Mouse (Mus musculus) CH12.LX (cell line): ENCODE results near the gene Hba-a1. TPM values are rescaled to one million over a fixed set of nuclear protein-coding genes. Genes with fewer than 3 reads are reported as not detected.

Source experiments
- DNase-seq: peaks from one replicate; pipeline ENCODE4 v3.0.0-alpha.2; 2013; ENCODE audit errors: extremely low read depth
- H3K27ac ChIP-seq: 2 replicates; pipeline ENCODE4 v1.5.1; 2012; ENCODE audit warnings: low read depth, mild to moderate bottlenecking, control low read depth, moderate library complexity; ENCODE audit not compliant: insufficient read depth
- H3K27me3 ChIP-seq: replicated peaks from 2 replicates; pipeline ENCODE3; 2012; ENCODE audit warnings: inconsistent platforms
- H3K36me3 ChIP-seq, 2 experiments: replicated peaks in 1 of 2; 2 replicates each; pipeline versions ENCODE3 to v1.6.1; 2012; ENCODE audit warnings: inconsistent platforms in 1 of 2, low read length in 1 of 2, mild to moderate bottlenecking in 1 of 2, mixed read lengths in 1 of 2, moderate library complexity in 1 of 2; ENCODE audit not compliant: control insufficient read depth in 1 of 2, insufficient read depth in 1 of 2
- H3K4me1 ChIP-seq, 2 experiments: 2 replicates each; pipeline ENCODE4 v1.6.1; 2012; ENCODE audit warnings: inconsistent platforms in 1 of 2, moderate library complexity in 1 of 2; ENCODE audit not compliant: insufficient read depth in 2 of 2, control insufficient read depth in 1 of 2
- H3K4me2 ChIP-seq: 2 replicates; pipeline ENCODE4 v1.6.1; 2012; ENCODE audit warnings: low read depth, mild to moderate bottlenecking, control low read depth; ENCODE audit not compliant: poor library complexity, insufficient read depth, severe bottlenecking
- H3K4me3 ChIP-seq, 3 experiments: fragments of 150-350 bp in 1 of 3; sonication (generic) in 1 of 3; replicated peaks in 1 of 3; 2 replicates each; pipeline versions ENCODE3 to v1.5.1; 2011 to 2012; ENCODE audit warnings: low read depth in 2 of 3, low read length in 2 of 3, mild to moderate bottlenecking in 2 of 3, moderate library complexity in 2 of 3, control low read depth in 1 of 3, improper control_type of control experiment in 1 of 3, inconsistent platforms in 1 of 3, mixed read lengths in 1 of 3; ENCODE audit not compliant: poor library complexity in 1 of 3
- H3K79me2 ChIP-seq: replicated peaks from 2 replicates; pipeline ENCODE4 v1.6.1; 2012; ENCODE audit warnings: mild to moderate bottlenecking, moderate library complexity; ENCODE audit not compliant: control insufficient read depth, poor library complexity, insufficient read depth, severe bottlenecking; ENCODE audit errors: extremely low read depth
- H3K9ac ChIP-seq: 2 replicates; pipeline ENCODE4 v1.6.1; 2012; ENCODE audit warnings: low read depth, mild to moderate bottlenecking, control low read depth, moderate library complexity; ENCODE audit not compliant: insufficient read depth
- H3K9me3 ChIP-seq: replicated peaks from 2 replicates; pipeline ENCODE3; 2012; ENCODE audit warnings: low read length, inconsistent platforms, mixed read lengths
- BHLHE40 ChIP-seq: IDR thresholded peaks from 2 replicates; pipeline ENCODE4 v1.6.1; 2011; ENCODE audit warnings: mild to moderate bottlenecking, low read depth, low read length, improper control_type of control experiment
- CHD2 ChIP-seq: IDR thresholded peaks from 2 replicates; pipeline ENCODE4 v1.6.1; 2011; ENCODE audit warnings: low read length, improper control_type of control experiment
- CTCF ChIP-seq, 2 experiments: IDR thresholded peaks in 1 of 2; conservative IDR thresholded peaks in 1 of 2; 2 replicates each; pipeline ENCODE4 v1.5.1; 2011 to 2012; ENCODE audit warnings: low read depth in 2 of 2, low read length in 2 of 2, improper control_type of control experiment in 1 of 2, inconsistent platforms in 1 of 2, mild to moderate bottlenecking in 1 of 2, moderate library complexity in 1 of 2
- E2F4 ChIP-seq: IDR thresholded peaks from 2 replicates; pipeline ENCODE4 v1.6.1; 2011; ENCODE audit warnings: low read depth, low read length, improper control_type of control experiment; ENCODE audit not compliant: insufficient replicate concordance
- EP300 ChIP-seq: IDR thresholded peaks from 2 replicates; pipeline ENCODE4 v1.6.1; 2011; ENCODE audit warnings: low read length, improper control_type of control experiment
- GABPA ChIP-seq: IDR thresholded peaks from 2 replicates; pipeline ENCODE4 v1.6.1; 2012; ENCODE audit warnings: low read depth, low read length, improper control_type of control experiment, inconsistent platforms; ENCODE audit not compliant: insufficient replicate concordance
- HCFC1 ChIP-seq: IDR thresholded peaks from 2 replicates; pipeline ENCODE4 v1.6.1; 2012; ENCODE audit warnings: low read depth, mild to moderate bottlenecking, inconsistent platforms, low read length, improper control_type of control experiment
- IRF4 ChIP-seq: IDR thresholded peaks from 2 replicates; pipeline ENCODE4 v1.6.1; 2014; ENCODE audit warnings: low read depth, mild to moderate bottlenecking, inconsistent platforms, low read length, improper control_type of control experiment
- MAX ChIP-seq: IDR thresholded peaks from 2 replicates; pipeline ENCODE4 v1.6.1; 2011; ENCODE audit warnings: low read length, improper control_type of control experiment
- MAZ ChIP-seq: IDR thresholded peaks from 2 replicates; pipeline ENCODE4 v1.6.1; 2012; ENCODE audit warnings: low read depth, mild to moderate bottlenecking, inconsistent platforms, low read length, improper control_type of control experiment, moderate library complexity
- MEF2A ChIP-seq: IDR thresholded peaks from 2 replicates; pipeline ENCODE4 v1.6.1; 2014; ENCODE audit warnings: low read depth, mild to moderate bottlenecking, inconsistent platforms, low read length, improper control_type of control experiment, borderline replicate concordance
- MXI1 ChIP-seq: IDR thresholded peaks from 2 replicates; pipeline ENCODE4 v1.6.1; 2011; ENCODE audit warnings: mild to moderate bottlenecking, low read depth, low read length, improper control_type of control experiment
- NRF1 ChIP-seq: IDR thresholded peaks from 2 replicates; pipeline ENCODE4 v1.6.1; 2014; ENCODE audit warnings: low read depth, mild to moderate bottlenecking, inconsistent platforms, low read length, improper control_type of control experiment, moderate library complexity
- PAX5 ChIP-seq: IDR thresholded peaks from 2 replicates; pipeline ENCODE4 v1.6.1; 2012; ENCODE audit warnings: low read length, inconsistent platforms, mixed read lengths
- POLR2A ChIP-seq: IDR thresholded peaks from 2 replicates; pipeline ENCODE4 v1.6.1; 2011; ENCODE audit warnings: low read depth, mild to moderate bottlenecking, improper control_type of control experiment, low read length
- POLR2AphosphoS2 ChIP-seq: IDR thresholded peaks from 2 replicates; pipeline ENCODE4 v1.6.1; 2011; ENCODE audit warnings: low read depth, low read length, improper control_type of control experiment
- RAD21 ChIP-seq: IDR thresholded peaks from 2 replicates; pipeline ENCODE4 v1.6.1; 2011; ENCODE audit warnings: low read depth, mild to moderate bottlenecking, low read length, improper control_type of control experiment, moderate library complexity
- SIN3A ChIP-seq: IDR thresholded peaks from 2 replicates; pipeline ENCODE4 v1.6.1; 2012; ENCODE audit warnings: low read length, improper control_type of control experiment, inconsistent platforms
- TCF12 ChIP-seq: IDR thresholded peaks from 2 replicates; pipeline ENCODE4 v1.6.1; 2014; ENCODE audit warnings: low read depth, mild to moderate bottlenecking, inconsistent platforms, low read length, improper control_type of control experiment
- USF1 ChIP-seq: IDR thresholded peaks from 2 replicates; pipeline ENCODE4 v1.6.1; 2014; ENCODE audit warnings: low read depth, mild to moderate bottlenecking, inconsistent platforms, low read length, improper control_type of control experiment
- ZKSCAN1 ChIP-seq: IDR thresholded peaks from 2 replicates; pipeline ENCODE4 v1.6.1; 2012; ENCODE audit warnings: low read depth, inconsistent platforms, low read length, improper control_type of control experiment, borderline replicate concordance
- ZMIZ1 ChIP-seq: IDR thresholded peaks from 2 replicates; pipeline ENCODE4 v1.6.1; 2012; ENCODE audit warnings: low read depth, mild to moderate bottlenecking, inconsistent platforms, low read length, improper control_type of control experiment
- ZNF384 ChIP-seq: IDR thresholded peaks from 2 replicates; pipeline ENCODE4 v1.6.1; 2012; ENCODE audit warnings: low read depth, low read length, improper control_type of control experiment, inconsistent platforms
- dilution Hi-C: fragments of 300-500 bp; cut with MboI; formaldehyde crosslinking; loops from 2 replicates; pipeline ENCODE4 v1.14.3; 2020; ENCODE audit warnings: low sequenced_read_pairs; ENCODE audit not compliant: extremely low pct_unique_long_range_greater_than_20kb, extremely low pct_ligation_motif_present
- in situ Hi-C: fragments of 300-500 bp; cut with MboI; formaldehyde crosslinking; loops from 3 replicates; pipeline ENCODE4 v1.14.3; 2019; ENCODE audit warnings: low sequenced_read_pairs, low pct_ligation_motif_present, low pct_unique_long_range_greater_than_20kb, mixed read lengths
- polyA plus RNA-seq: library from polyadenylated mRNA; unstranded; fragments of >175 nt; gene quantifications from 2 replicates; pipeline ENCODE4 v1.2.1, GENCODE M21; 2012; ENCODE audit warnings: low read depth; ENCODE audit not compliant: insufficient read length
- total RNA-seq, 2 experiments: library from RNA; depleted of rRNA; stranded (reverse); fragments of 300-350 nt in 1 of 2; fragments of >200 nt in 1 of 2; gene quantifications; 2 replicates each; pipeline ENCODE4 v1.2.3; 2012 to 2014

Hba-a1 gene
- total and polyA plus RNA-seq, 3 experiments: 4.7 to 5.2 (median 4.9) TPM

- dilution Hi-C loops (no loop called here), in situ Hi-C loops (no loop called here)
- no peak overlapping the region for H3K4me3 ChIP-seq
- H3K4me1 ChIP-seq: peaks cover 7 to 54% of the 10 kb centered on the region in 2 experiments
- DNase-seq: peak; percentile 33
- no peaks in the 10 kb centered on the region for H3K9me3 ChIP-seq
- H3K9ac ChIP-seq: no peak overlapping the region; the same call in 1 of the 2 replicates
- H3K27me3 ChIP-seq: no peaks in the 10 kb centered on the region
- TF ChIP-seq EP300 (no peak), MXI1 (no peak), ZNF384 (peak; percentile 92), NRF1 (no peak), USF1 (no peak), IRF4 (0 out of 2 replicates have a peak, but pooled peaks have one; percentile 13), MEF2A (no peak), SIN3A (no peak), CHD2 (no peak), ZMIZ1 (no peak), E2F4 (no peak), BHLHE40 (no peak), MAZ (no peak), HCFC1 (no peak), RAD21 (no peak), GABPA (no peak), TCF12 (0 out of 2 replicates have a peak, but pooled peaks have one; percentile 8), ZKSCAN1 (no peak), CTCF (conservative IDR thresholded peaks at IDR 0.05 in 1 of 2, IDR thresholded peaks at IDR 0.05 in 1 of 2; ENCODE audit: low read depth in 2 of 2, low read length in 2 of 2) (no peak), POLR2A (no peak), MAX (no peak), PAX5 (no peak)
- TF ChIP-seq, all 38 proteins: peak for 3
- H3K27ac ChIP-seq: no peak overlapping the region
- peaks cover 18 to 47% of the 10 kb centered on the region in 2 experiments for H3K36me3 ChIP-seq
- H3K79me2 ChIP-seq: peaks cover 12% of the 10 kb centered on the region
- no peak overlapping the region for H3K4me2 ChIP-seq
Measured at GRCm38 (mm10) chr11:32265117-32265738, 18.1 kb upstream of the Hba-a1 start.

DNA sequence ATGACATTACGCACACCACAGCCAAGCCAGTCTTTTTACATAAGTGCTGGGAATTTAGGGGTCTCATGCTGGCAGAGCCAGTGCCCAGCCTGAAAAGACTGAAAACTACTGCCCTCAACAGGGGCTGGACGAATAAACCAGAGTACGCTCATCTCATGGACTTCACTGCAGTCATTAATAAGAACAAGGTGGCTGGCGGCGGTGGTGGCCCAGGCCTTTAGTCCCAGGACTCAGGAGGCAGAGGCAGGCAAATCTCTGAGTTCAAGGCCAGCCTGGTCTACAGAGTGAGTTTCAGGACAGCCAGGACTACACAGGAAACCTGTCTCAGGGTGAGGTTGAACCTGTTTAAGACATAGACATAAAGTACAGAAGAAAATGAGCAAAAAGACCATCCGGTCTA is 17.1 kb upstream of the Hba-a1 start:
- Histone ChIP-seq H3K9ac (no peak overlapping the region), H3K9me3 (no peaks in the 10 kb centered on the region), H3K4me3 (no peak overlapping the region), H3K4me2 (peak overlapping the region; percentile 3; the same call in 1 of the 2 replicates), H3K27ac (no peak overlapping the region), H3K4me1 (peaks cover 13 to 63% of the 10 kb centered on the region in 2 experiments), H3K36me3 (peaks cover 12 to 37% of the 10 kb centered on the region in 2 experiments), H3K79me2 (peaks cover 12% of the 10 kb centered on the region), H3K27me3 (no peaks in the 10 kb centered on the region)
- in situ Hi-C loops: no loop called here
- TF ChIP-seq ZNF384 (no peak), POLR2AphosphoS2 (0 out of 2 replicates have a peak, but pooled peaks have one; percentile 5)
- DNase-seq: no peak
- dilution Hi-C loops: no loop called here
